Mouse (Mus musculus) retina, postnatal 7 days (tissue): ENCODE results near the gene Zbtb16.

Experiments used
- DNase-seq: peaks from one replicate; pipeline ENCODE4 v3.0.0-alpha.2; 2012; ENCODE audit warnings: low read depth, low spot score

Gene Zbtb16

GRCm38 (mm10) chr9:48674359-48675015 is 161.5 kb downstream of the Zbtb16 start:
- DNase-seq, result no peak

- DNase-seq, result no peak
Measured at GRCm38 (mm10) chr9:48673804-48674203, 162.2 kb downstream of the Zbtb16 start.

GRCm38 (mm10) chr9:48673213-48673612 is 162.8 kb downstream of the Zbtb16 start:
- no peak for DNase-seq

- DNase-seq, result no peak
Measured at GRCm38 (mm10) chr9:48671841-48672240, 164.2 kb downstream of the Zbtb16 start.

- DNase-seq, result no peak
Measured at GRCm38 (mm10) chr9:48670156-48670555, 165.9 kb downstream of the Zbtb16 start.

- no peak for DNase-seq
Measured at GRCm38 (mm10) chr9:48669672-48670071, 166.3 kb downstream of the Zbtb16 start.

GRCm38 (mm10) chr9:48666702-48667101 is 169.3 kb downstream of the Zbtb16 start:
- DNase-seq, result no peak

GRCm38 (mm10) chr9:48663052-48663433 is 173.0 kb downstream of the Zbtb16 start:
- no peak for DNase-seq

GRCm38 (mm10) chr9:48662361-48663051 is 173.5 kb downstream of the Zbtb16 start:
- no peak for DNase-seq

- no peak for DNase-seq
Measured at GRCm38 (mm10) chr9:48661225-48662023, 174.6 kb downstream of the Zbtb16 start.

- no peak for DNase-seq
Measured at GRCm38 (mm10) chr9:48655525-48656169, 180.4 kb downstream of the Zbtb16 start.

- DNase-seq, result no peak
Measured at GRCm38 (mm10) chr9:48654730-48655129, 181.3 kb downstream of the Zbtb16 start.

GRCm38 (mm10) chr9:48653399-48654070 is 182.5 kb downstream of the Zbtb16 start:
- DNase-seq, result no peak

- no peak for DNase-seq
Measured at GRCm38 (mm10) chr9:48652026-48652425, 184.0 kb downstream of the Zbtb16 start.

GRCm38 (mm10) chr9:48650846-48651245 is 185.2 kb downstream of the Zbtb16 start:
- DNase-seq, result no peak

GRCm38 (mm10) chr9:48649851-48650685 is 186.0 kb downstream of the Zbtb16 start:
- no peak for DNase-seq

- DNase-seq, result no peak
Measured at GRCm38 (mm10) chr9:48649098-48649766, 186.8 kb downstream of the Zbtb16 start.

GRCm38 (mm10) chr9:48648285-48649097 is 187.5 kb downstream of the Zbtb16 start:
- no peak for DNase-seq

- DNase-seq, result no peak
Measured at GRCm38 (mm10) chr9:48647648-48648284, 188.3 kb downstream of the Zbtb16 start.
